Mouse (Mus musculus) thymus, postnatal 0 days (tissue): Measurements from ENCODE around the gene Agbl4. TPM values are rescaled to one million over a fixed set of nuclear protein-coding genes. Genes with fewer than 3 reads are reported as not detected.

Source experiments
- DNase-seq: peaks from one replicate; pipeline ENCODE4 v3.0.0-alpha.2; 2015; ENCODE audit warnings: low spot score
- polyA plus RNA-seq: library from polyadenylated mRNA; unstranded; fragments of >200 nt; fragmentation: Nextera tagmentation; extraction: Ambion mirVana; gene quantifications from 2 replicates; pipeline ENCODE4 v1.2.1, GENCODE M21; 2015

The Agbl4 gene
- polyA plus RNA-seq, 1 experiment from 2014 or later = 0.08 TPM

DNA sequence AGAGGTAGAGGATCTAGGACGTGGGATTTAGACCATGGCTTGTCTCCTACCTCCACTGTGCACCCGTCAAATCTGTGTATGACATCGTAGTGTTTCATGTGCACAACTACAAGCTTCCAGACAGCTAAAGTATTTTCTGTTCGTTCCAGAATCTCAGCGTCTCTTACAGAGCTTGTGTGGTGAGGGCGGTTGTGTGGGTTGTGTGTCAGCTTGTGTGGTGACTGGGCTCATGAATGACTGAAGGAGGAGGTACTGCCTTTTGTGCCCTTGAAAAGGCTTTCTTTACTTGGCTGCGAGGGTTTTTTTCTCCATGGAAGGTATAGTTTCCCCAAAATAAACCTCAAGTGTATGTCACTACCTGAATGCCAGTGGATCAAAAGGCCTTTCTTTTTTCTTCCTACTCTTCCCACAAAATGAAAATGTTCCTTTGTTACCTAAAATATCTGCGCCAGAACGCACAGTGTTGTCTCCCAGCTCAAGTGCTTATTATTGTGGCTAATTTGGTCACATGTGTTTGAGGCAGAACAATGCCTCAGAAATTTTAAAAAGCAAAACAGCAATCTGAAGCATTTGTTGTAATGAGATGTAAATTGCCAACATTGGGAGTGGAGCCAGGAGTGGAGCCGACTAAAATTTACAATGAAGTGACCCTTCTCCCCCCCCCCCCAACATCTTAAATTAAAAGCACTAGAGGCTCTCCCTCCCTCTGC is 1046.6 kb downstream of the Agbl4 start:
- no peak for DNase-seq

- no peak for DNase-seq
Observed at GRCm38 (mm10) chr4:111444616-111445160, 1047.2 kb downstream of the Agbl4 start.

DNA sequence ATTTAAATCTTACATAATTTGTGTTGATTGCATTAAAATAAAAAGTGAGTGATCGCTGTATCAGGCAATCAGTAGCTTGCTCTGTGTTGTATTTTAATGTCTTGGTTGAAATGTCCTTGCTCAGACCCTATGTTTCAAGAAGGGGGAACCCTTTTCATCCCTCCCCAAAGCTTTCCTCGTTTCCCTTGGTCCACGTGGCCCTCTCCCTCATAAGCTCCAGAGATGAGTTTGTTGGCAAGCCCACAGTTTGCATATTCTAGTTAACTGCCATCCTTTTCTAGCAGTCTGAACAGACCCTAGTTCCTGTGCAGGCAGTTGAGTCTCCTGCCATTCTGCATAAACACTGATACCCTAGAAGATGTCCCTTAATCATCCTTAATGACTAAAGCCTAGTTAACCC is 1050.5 kb downstream of the Agbl4 start:
- DNase-seq = no peak

DNA sequence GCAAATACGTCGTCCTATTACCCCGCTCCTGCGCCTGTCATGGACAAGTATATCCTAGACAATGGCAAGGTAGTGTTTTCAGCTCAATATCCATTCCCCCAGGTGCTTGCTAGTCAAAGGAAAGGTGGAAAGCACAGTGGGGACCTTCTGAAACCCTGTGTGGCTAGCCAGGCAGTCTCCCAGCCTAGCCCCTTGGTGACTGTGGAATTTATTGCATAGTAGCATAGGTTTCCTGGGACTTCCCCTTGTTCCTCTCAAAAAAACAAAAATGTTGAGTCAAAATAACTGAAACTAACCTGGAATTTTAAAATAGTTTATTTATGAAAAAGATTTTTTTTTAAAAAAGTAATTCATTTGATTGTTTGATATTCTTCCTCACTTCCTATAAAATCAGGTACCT is 1051.1 kb downstream of the Agbl4 start:
- no peak for DNase-seq

GRCm38 (mm10) chr4:111449442-111450199 is 1052.2 kb downstream of the Agbl4 start:
- DNase-seq = no peak

- no peak for DNase-seq
Observed at GRCm38 (mm10) chr4:111451283-111451918, 1053.9 kb downstream of the Agbl4 start.

DNA sequence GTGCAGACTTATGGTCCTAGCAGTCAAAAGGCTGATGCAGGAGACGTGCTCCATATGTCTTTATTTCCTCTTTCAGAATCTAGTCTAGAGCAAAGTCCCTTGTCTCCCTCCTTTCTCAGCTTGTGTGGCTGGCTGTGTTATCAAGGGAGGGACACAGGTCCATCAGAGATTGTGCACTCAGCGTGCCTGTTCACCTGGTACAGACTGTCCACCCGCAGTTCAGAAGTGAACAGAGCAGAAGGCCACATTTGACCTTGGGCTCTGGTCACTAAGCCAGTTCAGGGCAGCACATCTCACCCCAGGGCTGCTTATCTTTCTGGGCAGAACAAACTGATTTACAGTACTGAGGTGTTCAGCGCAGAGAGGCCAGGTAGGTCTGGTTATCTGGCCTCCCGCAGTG is 1054.7 kb downstream of the Agbl4 start:
- DNase-seq = no peak

DNA sequence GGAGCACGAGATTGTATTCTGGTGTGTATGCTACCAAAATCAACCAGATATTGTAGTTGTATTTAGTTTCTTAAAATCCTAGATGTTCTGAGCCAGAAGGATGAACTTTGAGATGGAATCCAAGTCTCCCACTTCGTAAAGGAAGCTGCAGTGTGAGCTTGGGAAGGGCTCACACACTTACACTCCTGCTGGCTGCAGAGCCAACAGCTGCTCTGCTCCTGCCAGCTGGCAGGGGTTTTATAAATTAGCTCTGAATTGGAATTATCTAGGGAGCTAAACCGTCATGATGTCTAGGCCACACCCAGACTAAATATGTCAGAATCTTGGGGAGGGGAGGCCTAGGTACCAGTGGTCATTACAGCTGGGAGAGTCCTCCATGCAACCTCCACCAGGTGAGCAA is 1055.8 kb downstream of the Agbl4 start:
- DNase-seq = no peak

DNA sequence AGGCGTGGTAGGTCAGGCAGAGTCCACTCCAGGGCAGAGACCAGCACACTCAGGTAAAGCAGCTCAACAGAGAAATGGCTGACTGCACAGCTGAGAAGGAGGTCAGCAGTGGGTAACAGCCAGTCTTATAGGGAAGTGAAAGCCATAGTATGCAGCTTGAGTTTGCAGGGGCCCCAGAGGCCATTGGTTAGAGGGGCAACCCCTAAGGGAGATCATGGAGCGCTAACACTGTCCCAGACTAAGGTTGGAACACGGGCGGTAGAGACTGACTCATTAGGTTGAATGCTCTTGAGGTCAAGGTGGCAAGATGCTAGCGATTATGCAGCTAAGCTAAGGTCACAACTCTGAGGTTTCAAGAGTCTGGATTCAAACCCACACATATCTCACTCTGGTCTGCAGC is 1058.2 kb downstream of the Agbl4 start:
- DNase-seq = no peak

DNA sequence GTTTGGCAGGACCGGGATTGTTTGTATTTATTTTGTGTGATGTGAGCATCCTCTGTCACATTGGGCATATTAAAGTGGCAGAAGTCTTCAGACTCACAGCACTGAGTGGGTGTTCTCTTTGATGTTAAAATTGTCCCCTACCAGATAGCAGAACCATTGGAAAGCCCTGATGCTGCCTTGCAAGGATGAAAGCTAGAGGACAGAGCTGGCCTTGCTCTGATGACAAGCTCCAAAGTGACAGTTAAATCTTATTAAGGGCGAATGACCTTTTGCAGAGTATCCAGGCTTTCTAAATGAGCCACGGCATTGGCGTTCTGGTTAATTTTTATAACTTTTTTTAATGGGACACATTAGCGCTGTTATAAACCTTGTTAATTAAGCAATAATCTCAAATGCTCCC is 1060.1 kb downstream of the Agbl4 start:
- no peak for DNase-seq

DNA sequence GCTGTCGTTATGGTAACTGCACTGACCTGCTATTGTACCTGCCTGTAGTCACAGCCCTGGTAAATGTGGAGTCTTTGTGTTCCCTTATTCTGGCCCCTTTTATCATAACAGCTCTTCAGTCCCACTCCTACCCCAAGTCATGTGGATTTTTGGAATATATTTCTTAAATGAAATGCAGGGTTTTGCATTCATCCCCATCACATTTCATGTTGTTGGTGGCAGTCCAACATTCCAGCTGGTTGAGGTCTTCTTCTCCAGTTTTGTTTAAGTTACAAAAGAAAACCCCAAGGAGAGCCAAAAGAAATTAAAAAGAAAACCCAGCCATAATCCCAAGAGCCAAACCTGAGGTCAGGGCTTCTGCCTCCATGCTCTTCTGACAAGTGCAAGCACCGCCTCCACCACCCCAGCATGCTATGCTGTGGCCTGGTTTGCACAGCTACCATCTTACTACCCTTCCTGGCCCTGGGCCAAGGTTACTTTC is 1069.9 kb downstream of the Agbl4 start:
- DNase-seq = no peak

- no peak for DNase-seq
Observed at GRCm38 (mm10) chr4:111467796-111468195, 1070.3 kb downstream of the Agbl4 start.

DNA sequence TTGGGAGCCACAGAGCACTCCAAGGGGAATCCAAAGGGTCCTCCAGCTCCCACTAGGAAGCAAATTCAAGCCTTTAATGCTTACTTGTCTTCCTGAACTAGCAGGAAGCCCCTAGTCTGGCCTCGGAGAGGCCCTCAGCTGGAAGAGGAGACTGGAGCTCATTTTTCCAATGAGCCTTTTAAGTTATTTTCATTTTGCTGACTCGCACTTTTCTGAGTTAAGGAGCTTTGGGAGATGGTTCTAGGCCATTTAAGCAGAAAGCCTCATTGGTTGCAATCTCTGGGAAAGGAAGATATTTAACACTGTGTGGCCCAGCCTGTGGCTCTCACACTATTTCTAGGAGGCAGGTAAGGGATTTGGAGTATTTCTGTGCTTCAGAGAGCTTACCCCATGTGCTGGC is 1072.4 kb downstream of the Agbl4 start:
- DNase-seq = no peak

DNA sequence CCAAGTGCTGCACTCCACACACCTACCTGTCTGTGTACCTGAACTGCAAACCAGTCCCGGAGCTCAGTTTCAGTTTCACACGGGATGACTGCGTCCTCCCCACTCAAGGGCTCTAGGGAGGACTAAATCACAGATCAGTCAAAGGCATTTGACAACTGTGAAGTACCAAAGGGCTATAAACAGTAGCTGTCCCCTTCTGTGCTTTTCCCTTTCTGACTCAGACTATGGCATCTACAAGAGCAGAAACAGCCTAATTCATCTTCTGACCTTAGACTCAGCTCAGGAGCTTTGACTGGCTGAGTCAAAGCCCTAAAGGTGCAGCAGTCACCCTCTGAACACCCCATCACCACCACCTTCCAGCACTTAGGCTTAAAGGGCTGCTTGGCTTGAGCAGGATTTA is 1074.3 kb downstream of the Agbl4 start:
- DNase-seq = no peak

- no peak for DNase-seq
Observed at GRCm38 (mm10) chr4:111472511-111472910, 1075.0 kb downstream of the Agbl4 start.

DNA sequence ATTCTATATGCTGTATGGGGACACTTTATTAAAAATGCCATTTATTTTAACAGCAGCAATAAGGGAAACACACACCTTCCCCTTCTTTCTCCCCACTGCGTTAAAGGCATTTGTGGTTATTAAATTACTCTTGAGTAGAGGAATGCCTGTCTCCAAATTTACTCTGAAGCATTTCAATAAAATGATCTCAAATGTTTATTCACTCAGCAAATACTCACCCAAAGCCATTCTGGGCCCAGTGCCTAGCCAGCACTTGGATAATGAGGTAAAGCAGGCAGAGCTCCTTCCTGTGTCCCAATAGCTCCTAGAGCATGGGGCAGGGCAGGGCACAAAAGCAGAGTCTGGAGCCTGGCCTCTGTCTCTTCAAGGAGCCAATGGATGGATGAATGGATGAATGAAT is 1075.6 kb downstream of the Agbl4 start:
- no peak for DNase-seq

DNA sequence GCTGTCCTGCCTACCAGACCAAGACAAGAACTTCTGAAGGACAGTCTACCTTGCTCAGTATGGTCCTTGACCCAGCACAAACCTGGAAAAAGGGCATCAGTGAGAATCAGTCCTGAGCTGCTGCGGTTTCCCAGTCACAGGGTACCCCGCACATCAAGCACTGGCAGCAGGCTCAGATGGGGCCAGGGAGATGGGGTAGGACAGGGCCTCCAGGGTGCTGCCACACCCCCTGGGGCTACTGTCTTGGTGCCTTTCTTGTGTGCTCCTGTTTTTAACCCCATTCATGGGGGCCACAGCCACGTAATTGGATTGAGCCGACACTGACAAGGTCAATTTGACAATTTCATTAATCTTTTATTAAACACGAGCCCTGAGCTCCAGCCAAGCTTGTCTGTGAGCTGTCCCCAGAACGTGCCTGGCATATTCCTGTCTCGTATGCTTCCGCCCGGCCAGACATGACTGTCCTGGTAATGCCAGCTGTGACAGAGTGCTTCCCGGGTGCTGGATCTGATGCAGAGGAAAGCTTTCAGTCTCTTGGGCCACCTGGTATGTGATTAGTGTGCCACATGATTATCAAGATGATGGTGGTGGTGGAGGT is 1078.0 kb downstream of the Agbl4 start:
- no peak for DNase-seq

- DNase-seq = no peak
Observed at GRCm38 (mm10) chr4:111477507-111477906, 1080.0 kb downstream of the Agbl4 start.

DNA sequence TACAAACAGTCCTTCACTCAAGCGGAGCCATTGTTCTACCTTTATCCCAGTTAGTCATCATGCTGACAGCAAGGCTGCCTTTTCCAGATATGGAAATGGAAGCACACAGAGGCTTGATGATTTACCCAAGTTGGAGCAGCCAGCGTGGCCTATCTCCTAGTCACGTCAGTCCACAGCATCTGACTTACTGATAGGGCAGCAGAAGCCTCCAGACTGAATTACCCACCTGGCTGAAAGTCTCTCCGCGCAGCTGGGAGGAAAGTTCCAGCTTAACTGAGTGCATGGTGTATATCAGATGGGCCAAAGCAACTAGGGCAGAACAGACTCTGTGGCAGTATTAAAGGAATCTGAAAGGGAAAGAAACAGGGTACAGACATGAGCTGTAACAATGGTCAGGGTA is 1086.0 kb downstream of the Agbl4 start:
- no peak for DNase-seq

GRCm38 (mm10) chr4:111485189-111485588 is 1087.7 kb downstream of the Agbl4 start:
- DNase-seq = no peak

- DNase-seq = no peak
Observed at GRCm38 (mm10) chr4:111486187-111486586, 1088.7 kb downstream of the Agbl4 start.
